Mouse (Mus musculus): ENCODE results near the gene Fam161a. TPM values are rescaled to one million over a fixed set of nuclear protein-coding genes. Genes with fewer than 3 reads are reported as not detected.
"Not testable (repeated sequence)": the region's sequence is repeated elsewhere in the genome, so short reads cannot be mapped to it uniquely, and the experiment has no call there.

The Fam161a gene
- polyA plus RNA-seq, 2 experiments from 2014 or later: 2.0 to 2.7 TPM

DNA sequence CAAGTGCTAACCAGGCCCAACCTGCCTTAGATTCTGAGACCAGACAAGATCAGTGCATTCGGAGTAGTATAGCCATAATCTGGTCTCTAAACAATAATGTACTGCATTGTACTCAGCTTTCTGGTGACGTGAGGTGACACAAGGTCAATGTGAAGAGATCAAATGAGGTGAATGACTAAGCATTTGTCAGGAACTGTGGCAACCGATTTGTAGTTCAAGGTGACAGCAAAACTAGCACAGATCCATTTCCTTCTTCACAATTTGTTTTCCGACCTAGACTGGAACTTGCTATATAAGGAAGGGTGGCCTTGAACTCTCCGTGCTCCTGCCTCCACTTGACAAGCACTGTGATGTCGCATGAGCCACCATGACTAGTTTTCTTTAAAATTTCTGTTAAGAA, 55.8 kb downstream of the Fam161a start:
- ATAC-seq: no peak

DNA sequence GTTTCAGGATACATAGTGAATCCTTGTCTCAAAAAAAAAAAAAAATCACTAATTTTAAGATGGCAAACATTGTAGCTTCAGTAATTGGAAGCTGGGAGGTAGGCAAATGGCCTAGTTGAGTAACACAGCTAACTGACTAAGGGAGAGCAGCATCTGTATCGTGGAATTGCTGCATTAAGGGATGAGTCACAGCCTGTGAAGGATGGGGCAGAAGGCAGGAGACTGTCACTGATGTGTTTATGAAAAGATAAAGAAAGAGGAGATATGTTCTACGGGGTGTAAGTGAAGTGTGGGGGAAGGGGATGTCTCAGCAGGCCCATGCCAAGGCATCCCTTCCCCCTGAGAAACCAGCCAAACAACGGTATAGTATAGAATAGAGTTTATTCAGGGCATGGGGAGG, 56.5 kb downstream of the Fam161a start:
- no peak for ATAC-seq

DNA sequence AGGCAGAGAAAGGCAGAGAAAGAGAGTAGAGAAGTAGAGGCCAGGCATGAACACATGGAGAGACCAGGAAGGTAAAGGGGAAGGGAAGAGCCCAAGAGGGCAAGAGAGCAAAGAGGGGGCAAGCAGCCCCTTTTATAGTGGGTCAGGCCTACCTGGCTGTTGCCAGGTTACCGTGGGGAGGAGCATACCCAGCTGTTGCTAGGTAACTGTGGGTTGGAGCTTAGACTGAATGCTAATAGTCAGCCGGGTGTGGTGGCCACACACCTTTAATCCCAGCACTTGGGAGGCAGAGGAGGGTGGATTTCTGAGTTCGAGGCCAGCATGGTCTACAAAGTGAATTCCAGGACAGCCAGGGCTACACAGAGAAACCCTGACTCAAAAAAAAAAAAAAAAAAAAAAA, 56.9 kb downstream of the Fam161a start:
- ATAC-seq: not testable (repeated sequence)

DNA sequence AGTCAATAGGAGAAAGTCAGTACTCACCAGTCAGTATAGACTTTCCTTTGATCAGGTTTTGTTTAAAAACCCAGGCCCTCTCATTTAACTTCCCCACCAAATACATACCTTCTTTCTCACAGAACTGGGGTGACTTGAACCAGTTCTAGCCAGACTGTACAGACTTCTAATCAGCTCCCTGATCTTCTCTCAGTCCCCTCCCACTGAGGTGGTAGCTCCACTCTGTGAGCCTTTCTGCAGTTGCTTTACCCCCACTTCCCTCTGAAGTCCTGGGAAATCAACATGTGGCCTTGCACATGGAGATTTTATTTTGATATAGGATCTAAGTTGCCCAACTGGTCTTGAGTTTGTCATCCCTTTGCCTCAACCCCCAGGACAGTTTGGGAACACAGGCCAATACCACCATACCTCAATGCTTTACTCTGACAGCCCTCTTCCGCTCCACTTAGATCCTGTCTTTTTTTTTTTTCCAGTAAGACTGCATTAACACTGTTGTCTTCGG, 57.9 kb downstream of the Fam161a start:
- ATAC-seq: no peak

DNA sequence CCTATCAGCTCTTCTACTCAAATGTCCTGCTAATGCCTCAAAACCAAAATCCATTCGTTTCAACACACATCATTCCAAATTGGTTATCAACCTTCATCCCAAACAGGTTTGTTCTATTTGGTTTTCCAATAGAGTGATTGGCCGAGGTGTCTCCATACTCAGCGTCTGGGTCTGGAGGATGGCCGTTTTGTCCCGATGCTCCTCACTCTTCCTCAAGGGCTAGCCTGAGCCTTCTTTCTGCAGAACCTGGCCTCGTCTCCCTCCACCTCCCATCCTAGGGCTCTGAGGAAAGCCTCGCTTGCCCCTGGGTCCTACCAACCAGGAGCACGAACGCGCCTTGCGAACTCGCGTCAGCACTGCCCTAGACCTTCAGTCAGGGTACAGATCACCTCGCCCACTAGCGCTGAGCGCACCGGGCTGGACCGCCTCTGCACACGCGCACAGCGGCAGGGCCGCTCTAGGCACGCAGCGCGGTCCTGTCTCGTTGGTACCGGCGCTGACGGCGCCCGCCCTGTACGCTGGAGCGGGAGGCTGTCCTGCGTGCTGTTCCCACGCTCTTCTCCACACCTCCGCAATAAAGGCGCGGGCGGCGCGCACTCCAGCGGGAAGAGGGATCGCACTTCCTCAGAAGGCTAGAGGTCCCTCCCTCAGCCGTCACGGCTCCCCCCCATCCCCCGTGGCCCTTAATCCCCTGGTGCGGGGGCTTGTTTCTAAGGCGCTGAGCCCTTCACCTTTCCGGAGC, 60.2 kb downstream of the Fam161a start:
- ATAC-seq: peak; percentile 88

DNA sequence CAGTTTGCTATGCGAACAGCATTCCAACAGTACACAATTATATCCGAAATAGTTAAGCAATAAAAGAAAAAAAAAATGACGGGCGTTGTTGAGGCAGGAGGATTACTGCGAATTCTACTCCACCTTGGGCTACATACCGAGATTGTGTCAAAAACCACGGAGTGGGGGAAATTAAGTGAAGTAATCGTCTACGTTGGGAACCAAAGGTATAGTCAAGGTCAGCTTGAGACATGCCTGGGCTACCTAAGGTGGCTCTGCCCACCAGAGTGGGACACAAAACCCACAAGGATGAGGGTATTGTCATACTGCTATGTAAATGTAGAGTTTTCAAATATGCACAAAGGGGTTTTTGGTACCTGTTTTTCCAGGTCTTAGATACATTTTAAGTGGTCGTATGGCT, 60.9 kb downstream of the Fam161a start:
- no peak for ATAC-seq

DNA sequence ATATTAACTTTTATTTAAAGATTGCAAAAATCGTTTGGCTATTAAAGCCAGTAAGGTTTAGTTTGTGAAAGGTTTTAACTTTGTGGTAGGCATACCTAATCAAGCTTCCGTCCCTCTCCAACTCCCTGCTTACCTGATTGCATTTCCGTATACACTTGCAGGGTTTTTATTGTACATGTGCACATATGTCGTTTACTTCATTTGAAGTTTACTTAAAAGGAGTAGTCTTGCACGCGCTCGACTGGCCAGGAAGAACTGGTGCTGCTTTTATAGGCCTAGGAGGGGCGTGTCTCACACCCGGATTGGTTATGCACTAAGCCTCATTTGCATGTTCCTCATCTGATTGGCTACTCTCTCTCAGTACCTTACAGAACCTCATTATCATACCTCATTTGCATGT, 61.7 kb downstream of the Fam161a start:
- ATAC-seq: not testable (repeated sequence)

DNA sequence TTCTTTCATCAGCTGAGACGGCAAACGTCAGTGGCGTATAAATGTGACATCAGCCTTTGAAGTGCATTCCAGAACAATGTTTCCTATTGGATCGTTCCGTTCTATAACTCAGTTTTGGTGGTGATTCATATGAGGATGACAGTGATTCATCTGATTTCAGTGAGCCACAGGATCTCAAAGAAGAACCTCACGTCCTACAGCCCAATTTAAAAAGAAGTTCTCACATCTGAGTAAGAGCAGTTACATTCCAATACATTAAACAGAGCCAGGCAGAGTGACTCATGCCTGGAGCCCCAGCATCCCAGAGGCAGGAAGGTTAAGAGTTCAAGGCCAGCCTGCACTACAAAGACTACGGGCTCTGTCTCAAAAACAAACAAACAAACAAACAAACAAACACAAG, 67.5 kb downstream of the Fam161a start:
- no peak for ATAC-seq

DNA sequence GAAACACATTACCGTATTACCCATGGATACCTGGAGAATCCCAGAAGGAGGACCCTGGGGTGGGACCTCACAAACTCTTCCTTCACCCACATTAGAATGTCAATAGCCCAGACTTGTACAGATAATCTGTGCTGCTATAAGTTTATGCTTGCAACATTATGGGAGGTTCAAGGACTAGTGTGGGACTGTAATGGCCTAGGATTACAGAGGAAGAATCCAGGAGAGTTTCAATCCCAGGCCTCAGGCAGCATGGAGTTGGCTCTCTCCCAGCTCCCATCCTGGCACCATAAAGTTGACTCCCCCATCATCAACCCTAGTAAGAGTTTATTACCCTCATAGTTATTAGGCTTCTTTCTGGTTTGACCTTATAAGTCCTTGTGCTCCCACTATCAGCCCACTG, 71.2 kb downstream of the Fam161a start:
- ATAC-seq: no peak

Other genes with a start within 250 kb of the Fam161a start
- gene B3gnt2, start 146.6 kb upstream of the Fam161a start, polyA plus RNA-seq (2017; shearing (Covaris generic)): 1 to 10 TPM; 4.7 to 9.8 TPM
- gene Zrsr1, start 35.5 kb upstream of the Fam161a start, polyA plus RNA-seq (2017; shearing (Covaris generic)): 1 to 10 TPM; 5.6 to 7.2 TPM
- 10 to 100 TPM; 32.8 to 42.2 TPM for gene Gm28048, start 25.4 kb upstream of the Fam161a start, polyA plus RNA-seq (2017; shearing (Covaris generic))
- 100 to 1,000 TPM in 1 of 2 experiments, 10 to 100 TPM in 1; 95.9 to 117 TPM for gene Commd1, start 25.1 kb upstream of the Fam161a start, polyA plus RNA-seq (2017; shearing (Covaris generic))
- gene Cct4, start 17.0 kb upstream of the Fam161a start, polyA plus RNA-seq (2017; shearing (Covaris generic)): 100 to 1,000 TPM; 227 to 238 TPM
- gene Xpo1, start 248.5 kb downstream of the Fam161a start, polyA plus RNA-seq (2017; shearing (Covaris generic)): 10 to 100 TPM; 43.2 to 44.2 TPM

Measured in activated CD4-positive, CD25-positive, alpha-beta regulatory T cell, adult 4 months (primary cell).